Mouse (Mus musculus) midbrain, embryonic 14.5 days (tissue): ENCODE measurements at regions not wholly inside any gene's neighbourhood (a gene's known extent, or its start where the extent isn't known, plus 50 kb on each side); places are given as distances from the start of the nearest gene placed in this dataset.

Source experiments
- ATAC-seq: fragments of 200-750 bp; cut with Nextera tagmentation; 2 replicates; pipeline ENCODE4 v1.8.0; 2017; ENCODE audit warnings: moderate number of reproducible peaks, moderate library complexity; ENCODE audit not compliant: low FRiP score, low TSS enrichment
- DNase-seq: peaks from one replicate; pipeline ENCODE4 v3.0.0-alpha.2; 2015
- H3K27ac ChIP-seq: fragments of 300-500 bp; sonication (generic); replicated peaks from 2 replicates; pipeline ENCODE4 v1.5.1; 2014; ENCODE audit warnings: mild to moderate bottlenecking, low read depth, low read length, moderate library complexity
- H3K27me3 ChIP-seq: fragments of 300-500 bp; sonication (generic); 2 replicates; pipeline ENCODE4 v1.6.1; 2014; ENCODE audit warnings: low read length, control low read depth, mixed read lengths; ENCODE audit not compliant: control insufficient read depth, insufficient read depth
- H3K36me3 ChIP-seq: fragments of 300-500 bp; sonication (generic); 2 replicates; pipeline ENCODE4 v1.6.1; 2014; ENCODE audit warnings: low read length, control low read depth; ENCODE audit not compliant: control insufficient read depth, insufficient read depth
- H3K4me1 ChIP-seq: fragments of 300-500 bp; sonication (generic); 2 replicates; pipeline ENCODE4 v1.6.1; 2014; ENCODE audit warnings: mild to moderate bottlenecking, antibody characterized with exemption, low read length, control low read depth; ENCODE audit not compliant: control insufficient read depth, insufficient read depth
- H3K4me2 ChIP-seq: fragments of 300-500 bp; sonication (generic); 2 replicates; pipeline ENCODE4 v1.6.1; 2014; ENCODE audit warnings: mild to moderate bottlenecking, low read length, moderate library complexity
- H3K4me3 ChIP-seq: fragments of 300-500 bp; sonication (generic); replicated peaks from 2 replicates; pipeline ENCODE4 v1.5.1; 2014; ENCODE audit warnings: low read depth, low read length
- H3K9ac ChIP-seq: fragments of 300-500 bp; sonication (generic); replicated peaks from 2 replicates; pipeline ENCODE4 v1.6.1; 2014; ENCODE audit warnings: mild to moderate bottlenecking, low read length, moderate library complexity
- H3K9me3 ChIP-seq: fragments of 300-500 bp; sonication (generic); 2 replicates; pipeline ENCODE4 v1.6.1; 2016; ENCODE audit warnings: low read length, control low read depth, mixed read lengths; ENCODE audit not compliant: control insufficient read depth
- WGBS: fragments of 180-500 bp; shearing (Covaris S2); extraction: QIAGEN DNeasy Blood & Tissue Kit; methylation state at CpG from one replicate; pipeline ENCODE4 v1.1.7; 2014; 5-methylcytosine and 5-hydroxymethylcytosine counted together

- Histone ChIP-seq H3K4me2 (no peak overlapping the region), H3K4me1 (no peaks in the 10 kb centered on the region), H3K27me3 (no peaks in the 10 kb centered on the region), H3K9ac (no peak overlapping the region), H3K4me3 (no peak overlapping the region), H3K36me3 (no peaks in the 10 kb centered on the region), H3K9me3 (no peaks in the 10 kb centered on the region), H3K27ac (no peak overlapping the region)
- DNase-seq, result no peak
- no peak for ATAC-seq
- WGBS, result 85% methylated on average over 7 of the region's 7 CpGs
Observed at GRCm38 (mm10) chr9:31582947-31583346, 118.7 kb upstream of the Tmem45b start.

DNA sequence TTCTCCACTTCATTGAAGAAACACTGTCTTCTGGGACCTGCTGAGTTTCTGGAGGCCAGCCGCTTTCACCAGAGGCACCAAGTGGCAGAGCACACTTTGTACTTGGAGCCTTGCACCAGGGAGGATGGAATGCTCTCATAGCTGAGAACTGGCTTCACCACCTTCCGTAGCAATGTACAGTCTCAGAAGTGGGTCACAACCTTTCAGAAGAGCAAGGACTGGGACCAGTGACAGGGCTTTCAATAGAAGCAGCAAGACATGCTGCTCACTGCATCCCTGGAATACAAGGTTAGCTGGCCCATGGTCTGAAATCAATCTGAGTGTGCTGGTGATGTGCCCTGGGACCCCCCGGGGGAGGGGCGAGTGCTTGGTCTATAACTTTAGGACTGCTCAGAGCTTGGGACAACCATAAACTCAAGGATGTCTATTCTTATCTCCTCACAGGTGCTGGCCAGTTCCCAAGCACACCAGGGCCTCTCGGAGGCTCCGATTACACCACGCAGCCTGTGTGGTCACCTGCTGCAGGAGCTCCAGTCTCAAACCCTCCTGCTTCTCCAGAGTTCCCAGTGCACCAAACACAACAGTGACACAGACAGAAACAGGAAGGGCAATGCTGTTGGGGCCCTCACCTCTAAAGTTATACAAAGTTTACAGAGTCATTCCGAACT, 114.4 kb upstream of the Tmem45b start:
- no peak overlapping the region for H3K4me3 ChIP-seq
- H3K36me3 ChIP-seq, result no peaks in the 10 kb centered on the region
- 94% methylated on average over 8 of the region's 8 CpGs for WGBS
- no peaks in the 10 kb centered on the region for H3K4me1 ChIP-seq
- no peaks in the 10 kb centered on the region for H3K27me3 ChIP-seq
- no peak for ATAC-seq
- no peak overlapping the region for H3K27ac ChIP-seq
- no peak overlapping the region for H3K9ac ChIP-seq
- no peak for DNase-seq
- no peaks in the 10 kb centered on the region for H3K9me3 ChIP-seq
- H3K4me2 ChIP-seq, result no peak overlapping the region

- Histone ChIP-seq H3K27ac (no peak overlapping the region), H3K36me3 (no peaks in the 10 kb centered on the region), H3K27me3 (no peaks in the 10 kb centered on the region), H3K4me1 (no peaks in the 10 kb centered on the region), H3K4me2 (no peak overlapping the region), H3K4me3 (no peak overlapping the region), H3K9me3 (no peaks in the 10 kb centered on the region), H3K9ac (no peak overlapping the region)
- DNase-seq, result peak; percentile 26
- WGBS, result 78% methylated on average over 7 of the region's 7 CpGs
- ATAC-seq, result no peak
Observed at GRCm38 (mm10) chr9:31577066-31577465, 112.8 kb upstream of the Tmem45b start.

GRCm38 (mm10) chr9:31567029-31567428, 102.8 kb upstream of the Tmem45b start:
- Histone ChIP-seq H3K36me3 (no peaks in the 10 kb centered on the region), H3K4me3 (no peak overlapping the region), H3K9me3 (no peaks in the 10 kb centered on the region), H3K4me2 (peak overlapping the region; percentile 35), H3K27me3 (no peaks in the 10 kb centered on the region), H3K9ac (no peak overlapping the region), H3K27ac (no peak overlapping the region), H3K4me1 (peaks cover 8% of the 10 kb centered on the region; the same call in 1 of the 2 replicates)
- DNase-seq, result peak; percentile 17
- no peak for ATAC-seq
- WGBS, result 72% methylated on average over 10 of the region's 10 CpGs

GRCm38 (mm10) chr9:31566257-31567007, 102.2 kb upstream of the Tmem45b start:
- no peak overlapping the region for H3K27ac ChIP-seq
- no peak overlapping the region for H3K9ac ChIP-seq
- 43% methylated on average over 31 of the region's 31 CpGs for WGBS
- ATAC-seq (peak; percentile 24; the same call in 1 of the 2 replicates), DNase-seq (peak; percentile 69)
- H3K4me2 ChIP-seq, result peak overlapping the region; percentile 35
- no peak overlapping the region for H3K4me3 ChIP-seq
- no peaks in the 10 kb centered on the region for H3K36me3 ChIP-seq
- no peaks in the 10 kb centered on the region for H3K9me3 ChIP-seq
- H3K27me3 ChIP-seq, result no peaks in the 10 kb centered on the region
- peaks cover 8% of the 10 kb centered on the region; the same call in 1 of the 2 replicates for H3K4me1 ChIP-seq

DNA sequence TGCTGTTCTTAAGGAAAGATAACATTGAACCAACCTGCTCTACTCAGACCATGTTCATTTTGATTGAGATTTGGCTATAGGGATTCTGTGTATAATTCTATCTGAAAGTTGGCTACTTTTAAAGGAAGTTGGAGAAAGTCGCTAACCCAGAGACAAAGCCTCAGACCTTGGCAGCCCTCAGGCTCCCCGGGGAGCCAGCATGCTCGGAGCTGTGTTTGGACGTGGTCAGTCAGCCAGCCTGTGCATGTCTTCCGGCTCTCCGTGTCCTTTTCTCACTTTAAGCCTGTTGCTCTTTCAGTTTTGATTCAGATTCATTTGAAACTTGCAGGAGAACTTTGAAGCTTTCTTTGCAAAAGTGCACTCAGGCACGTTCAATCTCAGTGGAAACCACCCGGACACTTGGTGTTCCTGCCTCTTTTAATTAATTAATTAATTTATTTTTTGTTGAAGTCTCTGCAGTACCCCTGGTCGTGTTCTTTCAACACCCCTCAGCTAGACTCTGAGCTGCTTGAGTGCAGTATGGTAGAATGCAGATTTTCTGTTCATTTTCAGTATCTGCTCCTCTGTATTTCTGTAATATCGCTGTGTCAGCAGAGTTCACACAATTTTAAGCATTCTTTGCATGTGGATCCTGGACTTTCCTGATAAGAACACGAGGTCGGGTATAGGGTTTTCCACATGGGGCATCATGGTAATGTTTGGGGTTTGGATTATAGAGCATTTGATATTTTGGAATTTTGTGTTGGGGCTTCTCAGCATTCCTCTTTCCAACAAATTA, 100.9 kb upstream of the Tmem45b start:
- no peak overlapping the region for H3K4me3 ChIP-seq
- H3K9ac ChIP-seq, result no peak overlapping the region
- no peak for DNase-seq
- no peaks in the 10 kb centered on the region for H3K27me3 ChIP-seq
- no peak overlapping the region for H3K27ac ChIP-seq
- H3K9me3 ChIP-seq, result no peaks in the 10 kb centered on the region
- ATAC-seq, result no peak
- no peaks in the 10 kb centered on the region for H3K36me3 ChIP-seq
- H3K4me1 ChIP-seq, result peaks cover 8% of the 10 kb centered on the region; the same call in 1 of the 2 replicates
- no peak overlapping the region for H3K4me2 ChIP-seq
- WGBS, result 51% methylated on average over 12 of the region's 12 CpGs

GRCm38 (mm10) chr9:31563541-31563940, 99.3 kb upstream of the Tmem45b start:
- Histone ChIP-seq H3K4me3 (no peak overlapping the region), H3K4me1 (peaks cover 8% of the 10 kb centered on the region; the same call in 1 of the 2 replicates), H3K4me2 (no peak overlapping the region), H3K9ac (no peak overlapping the region), H3K9me3 (no peaks in the 10 kb centered on the region), H3K27ac (no peak overlapping the region), H3K36me3 (no peaks in the 10 kb centered on the region), H3K27me3 (no peaks in the 10 kb centered on the region)
- DNase-seq (no peak), ATAC-seq (no peak)
- WGBS, result 91% methylated on average over 8 of the region's 8 CpGs

- no peak overlapping the region for H3K9ac ChIP-seq
- H3K4me3 ChIP-seq, result no peak overlapping the region
- no peaks in the 10 kb centered on the region for H3K4me1 ChIP-seq
- 87% methylated on average over 3 of the region's 3 CpGs for WGBS
- H3K27me3 ChIP-seq, result no peaks in the 10 kb centered on the region
- no peaks in the 10 kb centered on the region for H3K9me3 ChIP-seq
- DNase-seq, result no peak
- peak overlapping the region; percentile 57; the same call in 1 of the 2 replicates for H3K4me2 ChIP-seq
- H3K36me3 ChIP-seq, result no peaks in the 10 kb centered on the region
- no peak overlapping the region for H3K27ac ChIP-seq
- no peak for ATAC-seq
Observed at GRCm38 (mm10) chr9:31560226-31560556, 95.9 kb upstream of the Tmem45b start.
